Mouse (Mus musculus) MEL (cell line): ENCODE data around the gene Msl1. TPM values are rescaled to one million over a fixed set of nuclear protein-coding genes. Genes with fewer than 3 reads are reported as not detected.

Experiments
- DNase-seq: peaks from one replicate; pipeline ENCODE4 v3.0.0; 2011; ENCODE audit warnings: low read depth, low spot score
- H3K27ac ChIP-seq: 2 replicates; pipeline ENCODE4 v1.5.1; 2012; ENCODE audit warnings: low read depth, mild to moderate bottlenecking, control low read depth, low read length, moderate library complexity; ENCODE audit not compliant: control insufficient read depth
- H3K27me3 ChIP-seq, 2 experiments: fragments of 150-350 bp in 1 of 2; sonication (generic) in 1 of 2; 2 replicates each; pipeline ENCODE4 v1.6.1; 2012; ENCODE audit warnings: low read length in 2 of 2, mild to moderate bottlenecking in 2 of 2, improper control_type of control experiment in 1 of 2, moderate library complexity in 1 of 2; ENCODE audit not compliant: insufficient read depth in 2 of 2, control insufficient read depth in 1 of 2
- H3K36me3 ChIP-seq, 2 experiments: 2 replicates each; pipeline ENCODE4 v1.6.1; 2012 to 2014; ENCODE audit warnings: low read length in 2 of 2, improper control_type of control experiment in 1 of 2, inconsistent platforms in 1 of 2, mild to moderate bottlenecking in 1 of 2; ENCODE audit not compliant: insufficient read depth in 2 of 2, control insufficient read depth in 1 of 2
- H3K4me1 ChIP-seq, 2 experiments: fragments of 150-350 bp in 1 of 2; sonication (generic) in 1 of 2; 2 replicates each; pipeline ENCODE4 v1.6.1; 2012; ENCODE audit warnings: low read length in 2 of 2, improper control_type of control experiment in 1 of 2, mild to moderate bottlenecking in 1 of 2; ENCODE audit not compliant: insufficient read depth in 2 of 2, control insufficient read depth in 1 of 2
- H3K4me3 ChIP-seq, 2 experiments: fragments of 150-350 bp in 1 of 2; sonication (generic) in 1 of 2; 2 replicates each; pipeline ENCODE4 v1.5.1; 2012; ENCODE audit warnings: low read depth in 2 of 2, low read length in 2 of 2, mild to moderate bottlenecking in 2 of 2, moderate library complexity in 2 of 2, control low read depth in 1 of 2, improper control_type of control experiment in 1 of 2; ENCODE audit not compliant: control insufficient read depth in 1 of 2, insufficient read depth in 1 of 2
- H3K79me2 ChIP-seq: 2 replicates; pipeline ENCODE4 v1.6.1; 2012; ENCODE audit warnings: mild to moderate bottlenecking, low read length, moderate library complexity; ENCODE audit not compliant: control insufficient read depth, poor library complexity, insufficient read depth
- H3K9ac ChIP-seq: 2 replicates; pipeline ENCODE4 v1.6.1; 2012; ENCODE audit warnings: low read depth, mild to moderate bottlenecking, control low read depth, low read length, moderate library complexity; ENCODE audit not compliant: control insufficient read depth, poor library complexity, severe bottlenecking
- H3K9me3 ChIP-seq: fragments of 150-350 bp; sonication (generic); replicated peaks from 2 replicates; pipeline ENCODE4 v1.6.1; 2012; ENCODE audit warnings: mild to moderate bottlenecking, low read length, improper control_type of control experiment, moderate library complexity; ENCODE audit not compliant: insufficient read depth
- BHLHE40 ChIP-seq: IDR thresholded peaks from 2 replicates; pipeline ENCODE4 v1.6.1; 2012; ENCODE audit warnings: low read depth, mild to moderate bottlenecking, inconsistent platforms, low read length, improper control_type of control experiment, borderline replicate concordance
- CHD2 ChIP-seq: IDR thresholded peaks from 2 replicates; pipeline ENCODE4 v1.6.1; 2011; ENCODE audit warnings: low read length, improper control_type of control experiment
- E2F4 ChIP-seq: IDR thresholded peaks from 2 replicates; pipeline ENCODE4 v1.6.1; 2011; ENCODE audit warnings: low read depth, low read length, improper control_type of control experiment, borderline replicate concordance
- ELF1 ChIP-seq: IDR thresholded peaks from 2 replicates; pipeline ENCODE4 v1.6.1; 2014; ENCODE audit warnings: low read depth, mild to moderate bottlenecking, inconsistent platforms, low read length, improper control_type of control experiment, moderate library complexity
- EP300 ChIP-seq, 2 experiments: IDR thresholded peaks; 2 replicates each; pipeline ENCODE4 v1.6.1; 2011; ENCODE audit warnings: improper control_type of control experiment in 2 of 2, low read length in 2 of 2, low read depth in 1 of 2, mild to moderate bottlenecking in 1 of 2
- ETS1 ChIP-seq: IDR thresholded peaks from 2 replicates; pipeline ENCODE4 v1.6.1; 2012; ENCODE audit warnings: low read depth, mild to moderate bottlenecking, inconsistent platforms, low read length, improper control_type of control experiment, moderate library complexity
- GABPA ChIP-seq: IDR thresholded peaks from 2 replicates; pipeline ENCODE4 v1.6.1; 2012; ENCODE audit warnings: low read depth, mild to moderate bottlenecking, inconsistent platforms, low read length, improper control_type of control experiment, moderate library complexity
- GATA1 ChIP-seq: IDR thresholded peaks from 2 replicates; pipeline ENCODE4 v1.6.1; 2011; ENCODE audit warnings: low read depth, low read length, improper control_type of control experiment
- HCFC1 ChIP-seq: IDR thresholded peaks from 2 replicates; pipeline ENCODE4 v1.6.1; 2012; ENCODE audit warnings: low read depth, mild to moderate bottlenecking, inconsistent platforms, low read length, improper control_type of control experiment, moderate library complexity
- MAFK ChIP-seq: IDR thresholded peaks from 2 replicates; pipeline ENCODE4 v1.6.1; 2011; ENCODE audit warnings: low read depth, mild to moderate bottlenecking, low read length, improper control_type of control experiment, borderline replicate concordance
- MAZ ChIP-seq: IDR thresholded peaks from 2 replicates; pipeline ENCODE4 v1.6.1; 2012; ENCODE audit warnings: low read depth, mild to moderate bottlenecking, inconsistent platforms, low read length, improper control_type of control experiment
- MYB ChIP-seq: IDR thresholded peaks from 2 replicates; pipeline ENCODE4 v1.6.1; 2011; ENCODE audit warnings: mild to moderate bottlenecking, low read depth, low read length, improper control_type of control experiment
- MYC ChIP-seq: IDR thresholded peaks from 2 replicates; pipeline ENCODE4 v1.6.1; 2011; ENCODE audit warnings: low read depth, mild to moderate bottlenecking, low read length, improper control_type of control experiment, moderate library complexity
- POLR2AphosphoS2 ChIP-seq: IDR thresholded peaks from 2 replicates; pipeline ENCODE4 v1.6.1; 2011; ENCODE audit warnings: low read length, improper control_type of control experiment
- POLR2AphosphoS5 ChIP-seq: IDR thresholded peaks from 2 replicates; pipeline ENCODE4 v1.6.1; 2012; ENCODE audit warnings: low read depth, borderline replicate concordance, mild to moderate bottlenecking, inconsistent platforms, low read length, moderate library complexity, mixed read lengths
- RCOR1 ChIP-seq: IDR thresholded peaks from 2 replicates; pipeline ENCODE4 v1.6.1; 2012; ENCODE audit warnings: low read depth, mild to moderate bottlenecking, inconsistent platforms, low read length, improper control_type of control experiment
- SIN3A ChIP-seq: IDR thresholded peaks from 2 replicates; pipeline ENCODE4 v1.6.1; 2012; ENCODE audit warnings: low read length, improper control_type of control experiment, inconsistent platforms
- TBP ChIP-seq: IDR thresholded peaks from 2 replicates; pipeline ENCODE4 v1.8.0; 2011; ENCODE audit warnings: low read depth, low read length, improper control_type of control experiment
- TCF12 ChIP-seq: IDR thresholded peaks from 2 replicates; pipeline ENCODE4 v1.6.1; 2014; ENCODE audit warnings: low read depth, mild to moderate bottlenecking, inconsistent platforms, low read length, improper control_type of control experiment, moderate library complexity
- UBTF ChIP-seq: IDR thresholded peaks from 2 replicates; pipeline ENCODE4 v1.6.1; 2012; ENCODE audit warnings: low read depth, mild to moderate bottlenecking, inconsistent platforms, low read length, improper control_type of control experiment, moderate library complexity, borderline replicate concordance; ENCODE audit not compliant: insufficient read depth
- ZNF384 ChIP-seq: IDR thresholded peaks from 2 replicates; pipeline ENCODE4 v1.6.1; 2012; ENCODE audit warnings: low read depth, mild to moderate bottlenecking, inconsistent platforms, low read length, improper control_type of control experiment
- polyA plus RNA-seq, 2 experiments: library from polyadenylated mRNA; stranded (reverse) in 1 of 2; unstranded in 1 of 2; fragments of >175 nt in 1 of 2; fragments of >200 nt in 1 of 2; gene quantifications; 2 replicates each; pipeline versions ENCODE4 v1.2.1 to v1.2.4; 2012; ENCODE audit warnings: low replicate concordance in 2 of 2, low read depth in 1 of 2; ENCODE audit not compliant: insufficient read length in 2 of 2, insufficient read depth in 1 of 2, missing spikeins in 1 of 2
- total RNA-seq: library from RNA; depleted of rRNA; stranded (reverse); fragments of 300-350 nt; gene quantifications from 2 replicates; pipeline ENCODE4 v1.2.3, GENCODE M21; 2012

Msl1 gene
- total and polyA plus RNA-seq, 3 experiments: 37.1 to 49.4 TPM; not detected in 1

DNA sequence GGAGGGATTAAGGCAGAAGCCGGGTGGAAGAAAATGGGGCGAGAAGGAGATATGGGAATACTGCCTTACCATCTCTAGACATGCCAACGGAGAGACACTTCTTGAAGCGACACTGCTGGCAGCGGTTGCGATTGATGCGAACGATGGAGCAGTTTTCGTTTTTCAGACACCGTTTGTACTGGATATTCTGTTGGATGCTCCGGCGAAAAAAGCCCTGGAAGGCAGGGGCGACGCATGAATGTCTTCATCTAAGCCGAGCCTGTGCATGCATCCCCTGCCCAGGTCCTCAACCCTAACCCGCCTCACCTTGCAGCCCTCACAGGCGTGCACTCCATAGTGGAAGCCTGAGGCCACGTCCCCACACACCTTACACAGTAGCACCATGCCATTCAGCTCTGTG, 24.2 kb upstream of the Msl1 start:
- Histone ChIP-seq H3K79me2 (no peaks in the 10 kb centered on the region; the same call in 1 of the 2 replicates), H3K27ac (no peak overlapping the region), H3K4me3 (no peak overlapping the region), H3K27me3 (no peaks in the 10 kb centered on the region)
- no peak for TF ChIP-seq ELF1
- no peak for TF ChIP-seq TBP
- TF ChIP-seq ETS1: no peak
- no peak for TF ChIP-seq POLR2AphosphoS2
- TF ChIP-seq EP300 (IDR thresholded peaks at IDR 0.05; ENCODE audit: low read depth in 1 of 2, low read length in 2 of 2): no peak
- TF ChIP-seq ZNF384: no peak
- TF ChIP-seq SIN3A: no peak
- TF ChIP-seq GABPA: no peak
- TF ChIP-seq CHD2: no peak
- TF ChIP-seq MYB: no peak
- TF ChIP-seq UBTF: no peak
- no peak for TF ChIP-seq BHLHE40
- no peak for TF ChIP-seq E2F4
- TF ChIP-seq, all 39 proteins: peak for 0
- Histone ChIP-seq H3K9ac (no peak overlapping the region), H3K36me3 (peaks cover 0 to 46% of the 10 kb centered on the region in 2 experiments; a peak in 2 of 4 replicates), H3K4me1 (peaks cover 33 to 60% of the 10 kb centered on the region in 2 experiments), H3K9me3 (no peaks in the 10 kb centered on the region)
- DNase-seq: no peak

DNA sequence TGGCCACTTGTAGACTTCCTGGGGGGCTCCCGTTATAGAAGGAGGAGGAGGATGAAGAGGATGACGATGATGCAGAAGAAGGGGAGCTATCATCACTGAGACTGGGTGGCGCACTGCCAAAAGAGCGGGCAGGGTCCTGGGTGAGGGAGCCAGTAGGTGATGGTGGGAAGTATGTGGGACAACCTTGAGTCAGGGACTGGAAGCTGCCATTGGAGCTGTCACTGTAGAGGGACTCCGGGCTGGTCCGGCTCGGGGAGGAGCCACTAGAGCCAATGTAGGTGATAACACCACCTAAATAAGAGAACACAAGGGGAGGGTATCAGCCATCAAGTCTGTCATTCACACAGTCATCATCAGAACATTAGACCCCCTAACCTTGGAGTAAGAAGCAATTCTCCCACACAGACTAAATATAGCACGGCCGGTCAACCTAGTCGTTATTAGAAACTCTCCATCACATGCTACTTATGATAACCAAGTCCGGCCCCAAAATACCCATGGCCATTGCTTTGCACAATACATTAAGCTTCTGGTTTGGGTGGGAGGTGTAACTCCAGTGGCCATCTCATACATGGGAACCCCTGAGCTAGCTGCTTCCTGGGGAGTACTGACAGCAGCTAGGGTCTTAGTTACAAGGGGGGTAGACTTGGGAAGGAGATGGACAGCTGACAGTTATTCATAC, 23.3 kb upstream of the Msl1 start:
- no peak for DNase-seq
- TF ChIP-seq RCOR1 (no peak), HCFC1 (no peak), CHD2 (no peak), BHLHE40 (no peak), GATA1 (no peak), MYB (no peak), MAFK (no peak), GABPA (no peak), EP300 (IDR thresholded peaks at IDR 0.05; ENCODE audit: low read depth in 1 of 2, low read length in 2 of 2) (no peak), POLR2AphosphoS5 (no peak), ZNF384 (no peak), MAZ (no peak), MYC (no peak), SIN3A (no peak), ETS1 (no peak), TCF12 (no peak)
- Histone ChIP-seq H3K27ac (peak overlapping the region; percentile 89), H3K4me1 (peaks cover 32 to 55% of the 10 kb centered on the region in 2 experiments), H3K4me3 (no peak overlapping the region), H3K36me3 (peaks cover 0 to 40% of the 10 kb centered on the region in 2 experiments; a peak in 2 of 4 replicates), H3K9ac (peak overlapping the region; percentile 59; the same call in 1 of the 2 replicates), H3K9me3 (no peaks in the 10 kb centered on the region), H3K79me2 (no peaks in the 10 kb centered on the region; the same call in 1 of the 2 replicates), H3K27me3 (no peaks in the 10 kb centered on the region)
